Mouse (Mus musculus): ENCODE measurements around the gene Mnt. TPM values are rescaled to one million over a fixed set of nuclear protein-coding genes. Genes with fewer than 3 reads are reported as not detected.

The Mnt gene
- polyA plus RNA-seq (2017; shearing (Covaris generic)) = 12.5 TPM

DNA sequence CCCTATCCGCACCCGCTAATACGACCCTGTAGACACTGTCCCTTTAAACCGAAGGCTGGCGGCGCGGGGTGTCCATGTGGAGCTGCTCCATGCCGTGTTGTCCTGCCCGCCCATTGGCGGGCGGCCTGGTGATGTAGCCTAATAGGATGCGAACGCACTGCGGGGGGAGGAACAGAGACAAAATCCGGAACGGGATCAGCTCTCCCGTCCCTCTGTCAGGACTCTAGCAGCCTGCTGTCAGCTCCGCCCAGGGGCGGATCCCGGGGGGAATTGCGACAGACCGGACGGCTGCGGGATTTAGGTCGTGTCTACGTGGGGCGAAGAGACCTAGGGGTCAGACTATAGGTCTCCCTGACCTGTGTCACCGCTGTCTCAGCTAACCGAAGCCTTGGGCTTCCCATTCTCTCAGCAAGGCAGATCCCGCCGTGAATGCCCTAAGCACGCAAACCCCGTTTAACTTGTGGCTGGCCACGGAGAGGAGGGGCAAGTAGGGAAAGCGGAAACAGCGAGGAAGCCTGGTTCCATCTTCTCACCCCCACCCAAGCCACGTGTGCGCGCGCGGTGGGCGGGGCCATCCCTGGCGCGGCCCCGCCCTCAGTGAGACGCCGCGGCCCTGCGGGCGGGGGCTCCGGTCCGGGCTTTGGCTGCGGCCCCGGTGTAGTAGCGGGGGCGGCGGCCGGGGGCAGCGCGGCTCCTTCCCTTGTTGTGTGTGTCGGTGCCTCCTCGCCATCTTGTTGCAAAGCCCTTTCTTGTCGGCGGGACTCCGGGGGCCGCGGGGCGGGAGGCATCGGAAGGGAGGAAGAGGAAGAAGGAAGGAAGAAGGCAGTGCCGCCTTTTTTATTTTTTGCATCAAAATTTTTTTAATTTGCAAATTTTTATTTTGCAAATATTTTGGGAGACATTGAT is at the start of gene Mnt:
TSS of gene Mnt (plus strand) at position 665 of the 906 bp plus-strand sequence.

Other genes starting within 250 kb of the Mnt start
- 15.3 TPM for gene Rap1gap2, start 220.0 kb upstream of the Mnt start, polyA plus RNA-seq (2017; shearing (Covaris generic))
- 0.12 TPM for gene Ccdc92b, start 211.3 kb upstream of the Mnt start, polyA plus RNA-seq (2017; shearing (Covaris generic))
- gene Cluh, start 181.4 kb upstream of the Mnt start, polyA plus RNA-seq (2017; shearing (Covaris generic)) = 27.0 TPM
- 87.5 TPM for gene Pafah1b1, start 106.2 kb upstream of the Mnt start, polyA plus RNA-seq (2017; shearing (Covaris generic))
- 29.5 TPM for gene Mettl16, start 60.1 kb upstream of the Mnt start, polyA plus RNA-seq (2017; shearing (Covaris generic))
- gene Sgsm2, start 66.1 kb downstream of the Mnt start, polyA plus RNA-seq (2017; shearing (Covaris generic)) = 5.6 TPM
- 40.3 TPM for gene Tsr1, start 67.2 kb downstream of the Mnt start, polyA plus RNA-seq (2017; shearing (Covaris generic))
- 28.4 TPM for gene Smg6, start 94.9 kb downstream of the Mnt start, polyA plus RNA-seq (2017; shearing (Covaris generic))
- 3.5 TPM for gene Srr, start 95.0 kb downstream of the Mnt start, polyA plus RNA-seq (2017; shearing (Covaris generic))